Mouse (Mus musculus): ENCODE data around the gene Klc3. TPM values are rescaled to one million over a fixed set of nuclear protein-coding genes. Genes with fewer than 3 reads are reported as not detected.

Klc3 gene
- total and polyA plus RNA-seq, 3 experiments = 0.17 to 3.9 TPM; not detected in 1

DNA sequence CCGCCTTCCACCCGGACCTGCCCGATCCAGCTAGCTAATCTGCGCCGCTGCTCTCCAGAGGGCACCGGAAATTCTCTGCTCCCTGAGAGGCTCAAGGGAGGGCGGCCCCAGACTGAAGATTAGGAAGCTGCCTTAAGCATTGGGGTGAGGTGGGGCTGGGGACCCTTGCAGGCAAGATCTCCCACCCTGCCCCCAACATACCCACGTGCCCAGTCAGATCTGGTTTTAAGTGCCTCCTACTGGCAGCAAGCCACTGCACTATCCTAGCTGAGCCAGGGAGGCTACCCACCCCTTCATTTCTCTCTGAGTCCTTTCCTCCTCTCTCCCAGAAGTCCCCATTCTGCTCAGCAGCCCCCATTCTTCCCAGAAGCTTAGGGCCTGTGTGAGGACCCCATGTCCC, 25.9 kb downstream of the Klc3 start:
- in situ Hi-C loops (cut with MboI; ENCODE audit: low pct_ligation_motif_present, low pct_unique_long_range_greater_than_20kb, low sequenced_read_pairs) (no loop called here), dilution Hi-C loops (cut with MboI; ENCODE audit: extremely low pct_ligation_motif_present, extremely low pct_unique_long_range_greater_than_20kb, low sequenced_read_pairs) (no loop called here)
- TF ChIP-seq USF1 (IDR thresholded peaks at IDR 0.05; ENCODE audit: low read depth, low read length) = no peak
- no peak for TF ChIP-seq MYC (IDR thresholded peaks at IDR 0.05; ENCODE audit: low read depth, low read length)
- no peak for TF ChIP-seq JUND (conservative IDR thresholded peaks at IDR 0.05; ENCODE audit: low read depth, low read length)
- TF ChIP-seq KAT2A (IDR thresholded peaks at IDR 0.05; ENCODE audit: insufficient replicate concordance, low read length) = no peak
- no peak for TF ChIP-seq SMC3 (IDR thresholded peaks at IDR 0.05; ENCODE audit: low read depth, low read length)
- DNase-seq (ENCODE audit: extremely low read depth) = no peak
- Histone ChIP-seq H3K27ac (ENCODE audit: insufficient read depth, low read depth) (no peak overlapping the region), H3K27me3 (replicated peaks) (no peaks in the 10 kb centered on the region), H3K9ac (ENCODE audit: insufficient read depth, low read depth) (no peak overlapping the region), H3K4me2 (ENCODE audit: insufficient read depth, low read depth, poor library complexity, severe bottlenecking) (no peak overlapping the region), H3K4me1 (ENCODE audit: control insufficient read depth in 1 of 2, insufficient read depth in 2 of 2) (peaks cover 3% of the 10 kb centered on the region in 2 experiments; a peak in 3 of 4 replicates), H3K4me3 (replicated peaks in 1 of 3; ENCODE audit: low read depth in 2 of 3, low read length in 2 of 3, poor library complexity in 1 of 3) (no peak overlapping the region), H3K36me3 (replicated peaks in 1 of 2; ENCODE audit: control insufficient read depth in 1 of 2, insufficient read depth in 1 of 2, low read length in 1 of 2) (peaks cover 0 to 2% of the 10 kb centered on the region in 2 experiments), H3K9me3 (replicated peaks; ENCODE audit: low read length) (no peaks in the 10 kb centered on the region), H3K79me2 (replicated peaks; ENCODE audit: control insufficient read depth, extremely low read depth, insufficient read depth, poor library complexity, severe bottlenecking) (peaks cover 12% of the 10 kb centered on the region)

DNA sequence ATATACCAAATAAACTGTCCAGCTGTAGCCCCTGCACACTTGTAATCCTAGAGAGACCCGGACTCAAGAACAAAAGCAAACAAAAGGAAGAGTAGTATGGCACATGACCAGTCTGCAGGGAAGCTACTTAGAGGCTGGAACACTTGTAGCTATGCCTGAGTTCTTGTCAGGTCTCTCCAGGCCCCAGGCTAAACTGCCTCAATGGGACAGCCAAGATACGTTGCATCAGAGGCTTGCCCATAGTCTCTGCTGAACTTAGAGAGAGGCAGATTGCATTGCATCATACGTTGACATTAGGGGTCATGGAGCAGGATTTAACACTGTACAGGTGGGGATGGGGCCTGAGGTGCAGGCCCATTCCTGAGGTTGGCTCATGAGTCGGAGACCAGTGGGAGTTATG, 27.9 kb downstream of the Klc3 start:
- no peak overlapping the region for H3K4me2 ChIP-seq (ENCODE audit: insufficient read depth, low read depth, poor library complexity, severe bottlenecking)
- in situ Hi-C loops (cut with MboI; ENCODE audit: low pct_ligation_motif_present, low pct_unique_long_range_greater_than_20kb, low sequenced_read_pairs) = no loop called here
- no peak overlapping the region for H3K27ac ChIP-seq (ENCODE audit: insufficient read depth, low read depth)
- H3K36me3 ChIP-seq (replicated peaks in 1 of 2; ENCODE audit: control insufficient read depth in 1 of 2, insufficient read depth in 1 of 2, low read length in 1 of 2) = peaks cover 0 to 2% of the 10 kb centered on the region in 2 experiments
- no peak for TF ChIP-seq CTCF (conservative IDR thresholded peaks at IDR 0.05 in 1 of 2, IDR thresholded peaks at IDR 0.05 in 1 of 2; ENCODE audit: low read depth in 2 of 2, low read length in 2 of 2)
- no peak for TF ChIP-seq MXI1 (IDR thresholded peaks at IDR 0.05; ENCODE audit: low read depth, low read length)
- no peak for TF ChIP-seq RCOR1 (conservative IDR thresholded peaks at IDR 0.05; ENCODE audit: low read depth, low read length)
- dilution Hi-C loops (cut with MboI; ENCODE audit: extremely low pct_ligation_motif_present, extremely low pct_unique_long_range_greater_than_20kb, low sequenced_read_pairs) = no loop called here
- no peaks in the 10 kb centered on the region for H3K9me3 ChIP-seq (replicated peaks; ENCODE audit: low read length)
- no peak for DNase-seq (ENCODE audit: extremely low read depth)
- no peak overlapping the region for H3K9ac ChIP-seq (ENCODE audit: insufficient read depth, low read depth)
- H3K4me3 ChIP-seq (replicated peaks in 1 of 3; ENCODE audit: low read depth in 2 of 3, low read length in 2 of 3, poor library complexity in 1 of 3) = no peak overlapping the region
- H3K27me3 ChIP-seq (replicated peaks) = peaks cover 2% of the 10 kb centered on the region
- H3K79me2 ChIP-seq (replicated peaks; ENCODE audit: control insufficient read depth, extremely low read depth, insufficient read depth, poor library complexity, severe bottlenecking) = no peaks in the 10 kb centered on the region
- peaks cover 0 to 3% of the 10 kb centered on the region in 2 experiments; a peak in 1 of 4 replicates for H3K4me1 ChIP-seq (ENCODE audit: control insufficient read depth in 1 of 2, insufficient read depth in 2 of 2)

DNA sequence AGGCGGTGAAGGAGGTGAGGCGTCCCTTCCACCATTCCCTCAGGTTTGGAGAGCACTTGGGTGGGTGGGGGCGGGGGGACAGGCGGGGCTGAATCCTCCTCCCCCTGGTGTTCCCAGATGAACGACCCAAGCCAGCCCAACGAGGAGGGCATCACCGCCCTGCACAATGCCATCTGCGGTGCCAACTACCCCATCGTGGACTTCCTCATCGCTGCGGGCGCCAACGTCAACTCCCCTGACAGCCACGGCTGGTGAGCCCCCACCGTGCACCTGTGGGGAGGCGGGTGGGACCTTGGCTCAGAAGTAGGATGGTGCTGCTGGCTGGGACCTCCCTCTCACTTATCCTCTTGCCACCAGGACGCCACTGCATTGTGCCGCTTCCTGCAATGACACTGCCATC, 28.5 kb downstream of the Klc3 start:
- no peak for TF ChIP-seq PAX5 (IDR thresholded peaks at IDR 0.05; ENCODE audit: low read length)
- TF ChIP-seq BHLHE40 (IDR thresholded peaks at IDR 0.05; ENCODE audit: low read depth, low read length) = no peak
- no peak for TF ChIP-seq POLR2AphosphoS2 (IDR thresholded peaks at IDR 0.05; ENCODE audit: low read depth, low read length)
- no peak for TF ChIP-seq MEF2A (IDR thresholded peaks at IDR 0.05; ENCODE audit: borderline replicate concordance, low read depth, low read length)
- TF ChIP-seq NELFE (IDR thresholded peaks at IDR 0.05; ENCODE audit: low read depth, low read length) = no peak
- no peak for TF ChIP-seq TCF12 (IDR thresholded peaks at IDR 0.05; ENCODE audit: low read depth, low read length)
- no peak for TF ChIP-seq GABPA (IDR thresholded peaks at IDR 0.05; ENCODE audit: insufficient replicate concordance, low read depth, low read length)
- TF ChIP-seq RAD21 (IDR thresholded peaks at IDR 0.05; ENCODE audit: low read depth, low read length) = no peak
- TF ChIP-seq MAZ (IDR thresholded peaks at IDR 0.05; ENCODE audit: low read depth, low read length) = no peak
- TF ChIP-seq MXI1 (IDR thresholded peaks at IDR 0.05; ENCODE audit: low read depth, low read length) = no peak
- no peak for TF ChIP-seq POLR2A (IDR thresholded peaks at IDR 0.05; ENCODE audit: low read depth, low read length)
- H3K4me1 ChIP-seq (ENCODE audit: control insufficient read depth in 1 of 2, insufficient read depth in 2 of 2) = peaks cover 0 to 3% of the 10 kb centered on the region in 2 experiments; a peak in 1 of 4 replicates
- H3K27me3 ChIP-seq (replicated peaks) = peaks cover 2% of the 10 kb centered on the region
- no peak for DNase-seq (ENCODE audit: extremely low read depth)
- dilution Hi-C loops (cut with MboI; ENCODE audit: extremely low pct_ligation_motif_present, extremely low pct_unique_long_range_greater_than_20kb, low sequenced_read_pairs) = no loop called here
- no peak overlapping the region for H3K27ac ChIP-seq (ENCODE audit: insufficient read depth, low read depth)
- no peak overlapping the region for H3K4me3 ChIP-seq (replicated peaks in 1 of 3; ENCODE audit: low read depth in 2 of 3, low read length in 2 of 3, poor library complexity in 1 of 3)
- peaks cover 0 to 2% of the 10 kb centered on the region in 2 experiments for H3K36me3 ChIP-seq (replicated peaks in 1 of 2; ENCODE audit: control insufficient read depth in 1 of 2, insufficient read depth in 1 of 2, low read length in 1 of 2)
- no peaks in the 10 kb centered on the region for H3K79me2 ChIP-seq (replicated peaks; ENCODE audit: control insufficient read depth, extremely low read depth, insufficient read depth, poor library complexity, severe bottlenecking)
- no peak overlapping the region for H3K9ac ChIP-seq (ENCODE audit: insufficient read depth, low read depth)
- in situ Hi-C loops (cut with MboI; ENCODE audit: low pct_ligation_motif_present, low pct_unique_long_range_greater_than_20kb, low sequenced_read_pairs) = no loop called here
- no peak overlapping the region for H3K4me2 ChIP-seq (ENCODE audit: insufficient read depth, low read depth, poor library complexity, severe bottlenecking)
- no peaks in the 10 kb centered on the region for H3K9me3 ChIP-seq (replicated peaks; ENCODE audit: low read length)
